Mouse (Mus musculus) lung, postnatal 36 days (tissue): ENCODE data around the gene Etnppl.

Source experiments
- DNase-seq: peaks from one replicate; pipeline ENCODE4 v3.0.0; 2022; ENCODE audit warnings: mixed read lengths

Gene Etnppl

GRCm38 (mm10) chr3:130617439-130617898 is at the start of gene Etnppl:
Etnppl (plus strand) TSS chr3:130617448.
- DNase-seq: no peak

GRCm38 (mm10) chr3:130568331-130569095 is 48.7 kb upstream of the Etnppl start:
- no peak for DNase-seq

- no peak for DNase-seq
Measured at GRCm38 (mm10) chr3:130573243-130573642, 44.0 kb upstream of the Etnppl start.

- DNase-seq: peak; percentile 62
Measured at GRCm38 (mm10) chr3:130574652-130575051, 42.6 kb upstream of the Etnppl start.

GRCm38 (mm10) chr3:130576683-130577082 is 40.6 kb upstream of the Etnppl start:
- DNase-seq: peak; percentile 10

GRCm38 (mm10) chr3:130579501-130579900 is 37.7 kb upstream of the Etnppl start:
- DNase-seq: peak; percentile 22

GRCm38 (mm10) chr3:130581577-130581976 is 35.7 kb upstream of the Etnppl start:
- no peak for DNase-seq

- DNase-seq: no peak
Measured at GRCm38 (mm10) chr3:130582903-130583664, 34.2 kb upstream of the Etnppl start.

GRCm38 (mm10) chr3:130584007-130584406 is 33.2 kb upstream of the Etnppl start:
- DNase-seq: no peak

GRCm38 (mm10) chr3:130595050-130595449 is 22.2 kb upstream of the Etnppl start:
- no peak for DNase-seq

GRCm38 (mm10) chr3:130601491-130601890 is 15.8 kb upstream of the Etnppl start:
- DNase-seq: no peak

GRCm38 (mm10) chr3:130607924-130608323 is 9.3 kb upstream of the Etnppl start:
- peak; percentile 34 for DNase-seq

GRCm38 (mm10) chr3:130614444-130614843 is 2.8 kb upstream of the Etnppl start:
- DNase-seq: no peak

- no peak for DNase-seq
Measured at GRCm38 (mm10) chr3:130615625-130616024, 1.6 kb upstream of the Etnppl start.

GRCm38 (mm10) chr3:130620517-130621146 is 3.4 kb downstream of the Etnppl start:
- DNase-seq: no peak

GRCm38 (mm10) chr3:130628358-130628757 is 11.1 kb downstream of the Etnppl start:
- no peak for DNase-seq

GRCm38 (mm10) chr3:130633859-130634258 is 16.6 kb downstream of the Etnppl start:
- peak; percentile 30 for DNase-seq

GRCm38 (mm10) chr3:130646110-130646810 is 29.0 kb downstream of the Etnppl start:
- no peak for DNase-seq

- DNase-seq: no peak
Measured at GRCm38 (mm10) chr3:130649569-130649968, 32.3 kb downstream of the Etnppl start.

GRCm38 (mm10) chr3:130660619-130661018 is 43.4 kb downstream of the Etnppl start:
- no peak for DNase-seq

- DNase-seq: no peak
Measured at GRCm38 (mm10) chr3:130662496-130662895, 45.2 kb downstream of the Etnppl start.

- no peak for DNase-seq
Measured at GRCm38 (mm10) chr3:130671291-130671690, 54.0 kb downstream of the Etnppl start.
